Comparison of ENCODE assay signal across 12 mouse cellular contexts in the genomic region with DNA sequence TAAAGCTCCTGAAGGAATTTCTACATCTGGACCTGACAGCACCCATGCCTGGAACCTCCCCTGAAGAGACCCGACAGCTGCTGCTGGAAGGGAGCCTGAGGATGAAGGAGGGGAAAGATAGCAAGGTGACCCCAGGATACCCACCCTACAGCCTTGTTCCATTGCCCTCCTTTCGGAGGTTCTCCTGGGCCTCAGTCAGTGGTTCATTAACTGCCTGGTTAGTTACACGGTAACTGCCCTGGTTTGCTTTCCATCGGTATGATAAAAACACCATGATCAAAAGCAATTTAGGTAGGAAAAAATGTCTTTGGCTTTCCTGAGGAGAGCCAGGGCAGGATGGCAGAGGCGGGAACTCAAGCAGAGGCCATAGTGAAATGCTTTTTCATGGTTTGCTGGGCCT. TPM values are rescaled to one million over a fixed set of nuclear protein-coding genes. Genes with fewer than 3 reads are reported as not detected.
A peak's percentile ranks its signal among the peaks of the same experiment; 100 is the strongest.
DNase-seq lines count a peak whose midpoint lies in the region; ATAC-seq and TF ChIP-seq lines count a peak whose summit lies in the region.
"Had no signal": no experiment of that assay in that cellular context is flagged by ENCODE, and none has a peak within 500 bp of the region (broad histone marks: within the 10 kb centered on the region; RNA-seq: fewer than 3 reads in every experiment).

No protein-coding gene starts in this region.

- H3K27me3 ChIP-seq in heart, embryonic 12.5 days (replicated peaks): peaks cover 16% of the 10 kb centered on the region
- no peaks in the 10 kb centered on the region for H3K27me3 ChIP-seq in stomach, embryonic 15.5 days (replicated peaks)
- H3K27me3 ChIP-seq in stomach, postnatal 0 days (ENCODE audit: control insufficient read depth, insufficient read depth, low read length): no peaks in the 10 kb centered on the region
- H3K27me3 ChIP-seq in liver, embryonic 13.5 days: no peaks in the 10 kb centered on the region
- H3K27me3 ChIP-seq: Patski had no signal

- no peak for TF ChIP-seq EP300 in stomach, postnatal 0 days (optimal IDR thresholded peaks at IDR 0.05)

- no peak for TF ChIP-seq CTCF in stomach, postnatal 0 days (IDR thresholded peaks at IDR 0.05; ENCODE audit: low read depth)

- H3K9me3 ChIP-seq in heart, embryonic 12.5 days (replicated peaks): no peaks in the 10 kb centered on the region
- no peaks in the 10 kb centered on the region for H3K9me3 ChIP-seq in stomach, embryonic 15.5 days
- H3K9me3 ChIP-seq in stomach, postnatal 0 days (ENCODE audit: control insufficient read depth, low read length): no peaks in the 10 kb centered on the region
- no peaks in the 10 kb centered on the region for H3K9me3 ChIP-seq in liver, embryonic 13.5 days (replicated peaks)

- H3K27ac ChIP-seq in heart, embryonic 12.5 days (ENCODE audit: poor library complexity, severe bottlenecking): no peak overlapping the region
- no peak overlapping the region for H3K27ac ChIP-seq in stomach, embryonic 15.5 days
- no peak overlapping the region for H3K27ac ChIP-seq in stomach, postnatal 0 days (replicated peaks)
- H3K27ac ChIP-seq in liver, embryonic 13.5 days: peak overlapping the region; percentile 91
- H3K27ac ChIP-seq: heart, adult 2 months had no signal

- no peak for ATAC-seq in heart, embryonic 12.5 days (ENCODE audit: insufficient number of reproducible peaks, low FRiP score)
- no peak for ATAC-seq in stomach, embryonic 15.5 days (ENCODE audit: insufficient read depth, low FRiP score, low read depth)
- no peak for ATAC-seq in stomach, postnatal 0 days (ENCODE audit: low FRiP score, low TSS enrichment)
- ATAC-seq in liver, embryonic 13.5 days (ENCODE audit: low read depth): no peak
- ATAC-seq in inflammation-experienced regulatory T-cells, adult 6 months: no peak
- ATAC-seq: Patski had no signal

- no peak for DNase-seq in heart, adult 18-20 months
- no peak for DNase-seq in stomach, postnatal 0 days (ENCODE audit: low spot score)
- DNase-seq in liver, embryonic 13.5 days: no peak
- no peak for DNase-seq in embryo, embryonic 10 days (ENCODE audit: low spot score)
- DNase-seq in thymus, postnatal 10 days (ENCODE audit: low spot score in 2 of 2): no peak
- DNase-seq: heart, adult 2 months had no signal

- no peak overlapping the region for H3K4me3 ChIP-seq in heart, embryonic 12.5 days
- no peak overlapping the region for H3K4me3 ChIP-seq in stomach, embryonic 15.5 days (replicated peaks)
- no peak overlapping the region for H3K4me3 ChIP-seq in stomach, postnatal 0 days (ENCODE audit: low read depth, low read length)
- peak overlapping the region; percentile 62 for H3K4me3 ChIP-seq in liver, embryonic 13.5 days (replicated peaks)
- H3K4me3 ChIP-seq: heart, adult 2 months had no signal

- H3K9ac ChIP-seq in heart, embryonic 12.5 days: no peak overlapping the region
- no peak overlapping the region for H3K9ac ChIP-seq in stomach, embryonic 15.5 days
- no peak overlapping the region for H3K9ac ChIP-seq in stomach, postnatal 0 days (ENCODE audit: low read length)
- peak overlapping the region; percentile 52 for H3K9ac ChIP-seq in liver, embryonic 13.5 days

- H3K4me2 ChIP-seq in heart, embryonic 12.5 days: peak overlapping the region; percentile 79; the same call in 1 of the 2 replicates
- peak overlapping the region; percentile 57 for H3K4me2 ChIP-seq in stomach, embryonic 15.5 days
- H3K4me2 ChIP-seq in stomach, postnatal 0 days (replicated peaks; ENCODE audit: low read depth): no peak overlapping the region; the same call in 1 of the 2 replicates
- H3K4me2 ChIP-seq in liver, embryonic 13.5 days: peak overlapping the region; percentile 95

- H3K4me1 ChIP-seq in heart, embryonic 12.5 days (replicated peaks): peaks cover 16% of the 10 kb centered on the region
- peaks cover 16% of the 10 kb centered on the region for H3K4me1 ChIP-seq in stomach, embryonic 15.5 days
- no peaks in the 10 kb centered on the region for H3K4me1 ChIP-seq in stomach, postnatal 0 days (replicated peaks; ENCODE audit: control insufficient read depth, insufficient read depth)
- H3K4me1 ChIP-seq in liver, embryonic 13.5 days (replicated peaks): peaks cover 58% of the 10 kb centered on the region

- 84% methylated on average over 5 of the region's 5 CpGs for WGBS in heart, embryonic 12.5 days
- 87% methylated on average over 5 of the region's 5 CpGs for WGBS in stomach, embryonic 15.5 days
- 94% methylated on average over 5 of the region's 5 CpGs for WGBS in stomach, postnatal 0 days
- WGBS in liver, embryonic 13.5 days (ENCODE audit: insufficient replicate concordance): 93% methylated on average over 5 of the region's 5 CpGs

- H3K36me3 ChIP-seq in heart, embryonic 12.5 days: peaks cover 77% of the 10 kb centered on the region
- peaks cover 22% of the 10 kb centered on the region; the same call in 1 of the 2 replicates for H3K36me3 ChIP-seq in stomach, embryonic 15.5 days
- peaks cover 12% of the 10 kb centered on the region for H3K36me3 ChIP-seq in stomach, postnatal 0 days (ENCODE audit: control insufficient read depth, insufficient read depth, low read length)
- peaks cover 63% of the 10 kb centered on the region for H3K36me3 ChIP-seq in liver, embryonic 13.5 days

RNA-seq across cellular contexts. Expression of a gene that starts 7.1 kb away (rescaled TPM):
- polyA plus RNA-seq in heart, embryonic 12.5 days (2016; fragmentation: Nextera tagmentation; extraction: Ambion mirVana): 0.86 and 1.1 TPM in 2 replicates
- 1 to 10 TPM; 1.4 to 1.6 TPM for total RNA-seq in heart, adult 18-20 months (2021)
- 0.84 and 1.4 TPM in 2 replicates for polyA plus RNA-seq in stomach, embryonic 15.5 days (2015; fragmentation: Nextera tagmentation; extraction: Ambion mirVana)
- 0.49 and 0.96 TPM in 2 replicates for polyA plus RNA-seq in stomach, postnatal 0 days (2015; fragmentation: Nextera tagmentation; extraction: Ambion mirVana)
- 0.37 and 0.48 TPM in 2 replicates for polyA plus RNA-seq in liver, embryonic 13.5 days (2015; fragmentation: Nextera tagmentation; extraction: Ambion mirVana)
- 100 to 1,000 TPM; 125 to 133 (median 127) TPM for polyA plus RNA-seq in inflammation-experienced regulatory T-cells, adult 6 months (2017; shearing (Covaris generic))

RNA-seq across cellular contexts. Expression of a gene that starts 36.4 kb away (rescaled TPM):
- 13.6 and 14.1 TPM in 2 replicates for polyA plus RNA-seq in heart, embryonic 12.5 days (2016; fragmentation: Nextera tagmentation; extraction: Ambion mirVana)
- 10 to 100 TPM; 10.9 to 15.9 TPM for total RNA-seq in heart, adult 18-20 months (2021)
- polyA plus RNA-seq in stomach, embryonic 15.5 days (2015; fragmentation: Nextera tagmentation; extraction: Ambion mirVana): 11.9 and 13.2 TPM in 2 replicates
- polyA plus RNA-seq in stomach, postnatal 0 days (2015; fragmentation: Nextera tagmentation; extraction: Ambion mirVana): 6.4 and 7.5 TPM in 2 replicates
- polyA plus RNA-seq in liver, embryonic 13.5 days (2015; fragmentation: Nextera tagmentation; extraction: Ambion mirVana): 4.9 and 5.1 TPM in 2 replicates
- 1 to 10 TPM; 2.5 to 3.7 (median 2.9) TPM for polyA plus RNA-seq in inflammation-experienced regulatory T-cells, adult 6 months (2017; shearing (Covaris generic))

RNA-seq across cellular contexts. Expression of a gene that starts 43.5 kb away (rescaled TPM):
- 1.3 and 1.6 TPM in 2 replicates for polyA plus RNA-seq in heart, embryonic 12.5 days (2016; fragmentation: Nextera tagmentation; extraction: Ambion mirVana)
- total RNA-seq in heart, adult 18-20 months (2021): 1 to 10 TPM; 2.5 to 2.7 TPM
- polyA plus RNA-seq in stomach, embryonic 15.5 days (2015; fragmentation: Nextera tagmentation; extraction: Ambion mirVana): 15.9 and 19.2 TPM in 2 replicates
- 13.8 and 14.4 TPM in 2 replicates for polyA plus RNA-seq in stomach, postnatal 0 days (2015; fragmentation: Nextera tagmentation; extraction: Ambion mirVana)
- polyA plus RNA-seq in liver, embryonic 13.5 days (2015; fragmentation: Nextera tagmentation; extraction: Ambion mirVana): 1.8 and 2.1 TPM in 2 replicates
- polyA plus RNA-seq in inflammation-experienced regulatory T-cells, adult 6 months (2017; shearing (Covaris generic)): 10 to 100 TPM in 1 of 3 experiments, 1 to 10 TPM in 2; 6.0 to 13.1 (median 9.7) TPM

RNA-seq across cellular contexts. Expression of a gene that starts 50.0 kb away (rescaled TPM):
- polyA plus RNA-seq in heart, embryonic 12.5 days (2016; fragmentation: Nextera tagmentation; extraction: Ambion mirVana): not detected in 2 replicates
- not detected for total RNA-seq in heart, adult 18-20 months (2021)
- polyA plus RNA-seq in stomach, embryonic 15.5 days (2015; fragmentation: Nextera tagmentation; extraction: Ambion mirVana): 0.43 and 0.44 TPM in 2 replicates
- 0.52 and 0.87 TPM in 2 replicates for polyA plus RNA-seq in stomach, postnatal 0 days (2015; fragmentation: Nextera tagmentation; extraction: Ambion mirVana)
- polyA plus RNA-seq in liver, embryonic 13.5 days (2015; fragmentation: Nextera tagmentation; extraction: Ambion mirVana): 0.06 TPM in 1 of 2 replicates, not detected in the other
- polyA plus RNA-seq in inflammation-experienced regulatory T-cells, adult 6 months (2017; shearing (Covaris generic)): not detected
- total RNA-seq: heart, adult 2 months; layer of hippocampus, postnatal 36 days had no signal
- polyA plus RNA-seq: C2C12; heart, adult 2 months; Patski had no signal

Comparison
In these comparisons a context has a peak if more than half of its experiments do, and no peak if none do; other contexts are left out.
1. RNA of a gene that starts 7.1 kb away (polyA plus RNA-seq): 125 to 133 TPM in inflammation-experienced regulatory T-cells, adult 6 months; 0.84 to 1.4 TPM in stomach, embryonic 15.5 days, 0.86 to 1.1 TPM in heart, embryonic 12.5 days, 0.49 to 0.96 TPM in stomach, postnatal 0 days and 0.37 to 0.48 TPM in liver, embryonic 13.5 days; every median in the first group is over 10 times any median in the second.